Mouse (Mus musculus) heart, embryonic 14.5 days (tissue): ENCODE results near the gene AI481877. TPM values are rescaled to one million over a fixed set of nuclear protein-coding genes. Genes with fewer than 3 reads are reported as not detected.

Experiments used
- ATAC-seq: fragments of 200-750 bp; cut with Nextera tagmentation; 2 replicates; pipeline ENCODE4 v1.8.0; 2017; ENCODE audit warnings: low read depth, moderate TSS enrichment; ENCODE audit not compliant: insufficient number of reproducible peaks, insufficient read depth, low FRiP score
- H3K27ac ChIP-seq, 2 experiments: fragments of 200-500 bp in 1 of 2; fragments of 300-500 bp in 1 of 2; sonication (generic) in 1 of 2; replicated peaks in 1 of 2; 2 replicates each; pipeline ENCODE4 v1.5.1; 2012 to 2014; ENCODE audit warnings: low read depth in 2 of 2, low read length in 2 of 2, control low read depth in 1 of 2, mild to moderate bottlenecking in 1 of 2, mixed read lengths in 1 of 2; ENCODE audit not compliant: control insufficient read depth in 1 of 2, insufficient read depth in 1 of 2
- H3K27me3 ChIP-seq: fragments of 300-500 bp; sonication (generic); 2 replicates; pipeline ENCODE4 v1.6.1; 2014; ENCODE audit warnings: mild to moderate bottlenecking, low read length, control low read depth; ENCODE audit not compliant: control insufficient read depth, insufficient read depth
- H3K36me3 ChIP-seq: fragments of 300-500 bp; sonication (generic); 2 replicates; pipeline ENCODE4 v1.6.1; 2014; ENCODE audit warnings: mild to moderate bottlenecking, control low read depth, low read length, mixed read lengths; ENCODE audit not compliant: control insufficient read depth, insufficient read depth
- H3K4me1 ChIP-seq, 2 experiments: fragments of 200-500 bp in 1 of 2; fragments of 300-500 bp in 1 of 2; sonication (generic) in 1 of 2; 2 replicates each; pipeline ENCODE4 v1.6.1; 2012 to 2014; ENCODE audit warnings: low read length in 2 of 2, control low read depth in 1 of 2, mixed read lengths in 1 of 2; ENCODE audit not compliant: control insufficient read depth in 2 of 2, insufficient read depth in 2 of 2
- H3K4me2 ChIP-seq: fragments of 300-500 bp; sonication (generic); 2 replicates; pipeline ENCODE4 v1.6.1; 2014; ENCODE audit warnings: mild to moderate bottlenecking, low read length
- H3K4me3 ChIP-seq, 2 experiments: fragments of 200-500 bp in 1 of 2; fragments of 300-500 bp in 1 of 2; sonication (generic) in 1 of 2; 2 replicates each; pipeline ENCODE4 v1.5.1; 2012 to 2014; ENCODE audit warnings: low read length in 2 of 2, mild to moderate bottlenecking in 2 of 2, control low read depth in 1 of 2, low read depth in 1 of 2, moderate library complexity in 1 of 2; ENCODE audit not compliant: control insufficient read depth in 1 of 2, insufficient read depth in 1 of 2
- H3K9ac ChIP-seq: fragments of 300-500 bp; sonication (generic); 2 replicates; pipeline ENCODE4 v1.6.1; 2014; ENCODE audit warnings: mild to moderate bottlenecking, low read length
- H3K9me3 ChIP-seq: fragments of 300-500 bp; sonication (generic); 2 replicates; pipeline ENCODE4 v1.6.1; 2016; ENCODE audit warnings: low read length, control low read depth; ENCODE audit not compliant: control insufficient read depth
- WGBS: fragments of 180-500 bp; shearing (Covaris S2); extraction: QIAGEN DNeasy Blood & Tissue Kit; methylation state at CpG from one replicate; pipeline ENCODE4 v1.1.7; 2014; 5-methylcytosine and 5-hydroxymethylcytosine counted together
- polyA plus RNA-seq: library from polyadenylated mRNA; unstranded; fragments of >200 nt; fragmentation: Nextera tagmentation; extraction: Ambion mirVana; gene quantifications from 2 replicates; pipeline ENCODE4 v1.2.1, GENCODE M21; 2014

The AI481877 gene
- polyA plus RNA-seq, 1 experiment from 2014 or later, result not detected

GRCm38 (mm10) chr4:59160289-59160688 is 21.5 kb upstream of the AI481877 start:
- Histone ChIP-seq H3K9ac (no peak overlapping the region), H3K36me3 (no peaks in the 10 kb centered on the region), H3K4me1 (peaks cover 14 to 24% of the 10 kb centered on the region in 2 experiments), H3K4me2 (no peak overlapping the region), H3K4me3 (no peak overlapping the region), H3K27ac (no peak overlapping the region), H3K9me3 (no peaks in the 10 kb centered on the region), H3K27me3 (no peaks in the 10 kb centered on the region)
- no peak for ATAC-seq
- 73% methylated on average over 5 of the region's 5 CpGs for WGBS

DNA sequence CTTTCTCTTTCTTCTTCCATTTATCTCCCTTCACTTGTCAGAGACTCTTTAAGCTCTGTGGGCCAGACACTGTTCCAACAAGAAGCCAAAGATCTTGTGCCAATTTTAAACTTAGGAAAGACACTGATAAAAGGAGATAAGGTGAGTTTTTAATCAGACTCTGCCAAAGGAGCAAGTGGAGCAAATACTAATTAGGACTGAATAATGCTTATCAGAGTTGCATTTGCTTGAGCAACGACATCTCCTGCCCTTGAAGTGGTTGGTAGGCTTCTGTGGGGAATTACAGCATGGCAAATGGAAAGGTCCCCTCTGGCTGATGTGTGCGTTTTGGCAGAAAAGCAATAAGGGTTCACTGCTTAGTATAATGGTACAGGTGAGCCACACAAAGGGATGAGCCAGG is 18.9 kb upstream of the AI481877 start:
- no peak for ATAC-seq
- Histone ChIP-seq H3K36me3 (no peaks in the 10 kb centered on the region), H3K4me1 (peaks cover 14 to 24% of the 10 kb centered on the region in 2 experiments), H3K27ac (no peak overlapping the region), H3K4me3 (no peak overlapping the region), H3K27me3 (no peaks in the 10 kb centered on the region), H3K4me2 (no peak overlapping the region), H3K9me3 (no peaks in the 10 kb centered on the region), H3K9ac (no peak overlapping the region)
- WGBS, result 41% methylated on average over 2 of the region's 2 CpGs

GRCm38 (mm10) chr4:59156897-59157592 is 18.3 kb upstream of the AI481877 start:
- no peak for ATAC-seq
- 30% methylated on average over 7 of the region's 7 CpGs for WGBS

DNA sequence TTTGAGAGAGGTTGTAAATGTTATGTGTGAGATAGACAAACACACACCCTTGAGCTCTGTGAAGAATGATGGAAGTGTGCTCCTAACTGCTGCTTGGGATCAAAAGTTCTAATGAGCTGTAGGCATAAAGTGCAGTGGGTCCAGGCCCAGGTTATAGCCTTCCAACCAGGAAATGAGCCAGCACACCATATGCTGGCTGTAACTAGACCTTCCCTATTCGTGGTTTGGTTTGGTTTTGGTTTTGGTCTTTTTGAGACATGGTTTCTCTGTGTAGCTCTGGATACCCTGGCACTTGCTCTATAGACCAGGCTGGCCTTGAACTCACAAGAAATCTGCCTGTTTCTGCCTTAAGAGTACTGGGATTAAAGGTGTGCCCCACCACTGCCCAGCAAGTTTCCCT is 13.2 kb upstream of the AI481877 start:
- H3K4me2 ChIP-seq, result no peak overlapping the region
- WGBS, result 78% methylated on average over 1 of the region's 1 CpGs
- H3K4me1 ChIP-seq, result peaks cover 0 to 2% of the 10 kb centered on the region in 2 experiments; a peak in 2 of 4 replicates
- no peaks in the 10 kb centered on the region for H3K9me3 ChIP-seq
- no peaks in the 10 kb centered on the region for H3K27me3 ChIP-seq
- no peak overlapping the region for H3K27ac ChIP-seq
- H3K4me3 ChIP-seq, result no peak overlapping the region
- ATAC-seq, result no peak
- no peaks in the 10 kb centered on the region for H3K36me3 ChIP-seq
- no peak overlapping the region for H3K9ac ChIP-seq

More at GRCm38 (mm10) chr4:59156897-59157592, 18.3 kb upstream of the AI481877 start:
- Histone ChIP-seq H3K27ac (no peak overlapping the region), H3K36me3 (no peaks in the 10 kb centered on the region), H3K4me2 (no peak overlapping the region), H3K27me3 (no peaks in the 10 kb centered on the region), H3K4me1 (peaks cover 14 to 24% of the 10 kb centered on the region in 2 experiments), H3K4me3 (no peak overlapping the region), H3K9me3 (no peaks in the 10 kb centered on the region), H3K9ac (no peak overlapping the region)

GRCm38 (mm10) chr4:59150907-59151306 is 12.1 kb upstream of the AI481877 start:
- no peaks in the 10 kb centered on the region for H3K36me3 ChIP-seq
- WGBS, result 56% methylated on average over 5 of the region's 5 CpGs
- no peak overlapping the region for H3K4me3 ChIP-seq
- H3K9me3 ChIP-seq, result no peaks in the 10 kb centered on the region
- no peak for ATAC-seq
- H3K4me2 ChIP-seq, result no peak overlapping the region
- no peaks in the 10 kb centered on the region; a peak in 1 of 4 replicates for H3K4me1 ChIP-seq
- H3K27me3 ChIP-seq, result no peaks in the 10 kb centered on the region
- H3K9ac ChIP-seq, result no peak overlapping the region
- H3K27ac ChIP-seq, result no peak overlapping the region

GRCm38 (mm10) chr4:59149043-59149442 is 10.3 kb upstream of the AI481877 start:
- WGBS, result 53% methylated on average over 5 of the region's 5 CpGs
- H3K27ac ChIP-seq, result no peak overlapping the region
- peak; percentile 43; the same call in 1 of the 2 replicates for ATAC-seq

GRCm38 (mm10) chr4:59128935-59129334 is 9.8 kb downstream of the AI481877 start:
- H3K36me3 ChIP-seq, result no peaks in the 10 kb centered on the region
- no peak overlapping the region for H3K4me2 ChIP-seq
- no peak overlapping the region for H3K4me3 ChIP-seq
- H3K9ac ChIP-seq, result no peak overlapping the region
- no peak for ATAC-seq
- WGBS, result 74% methylated on average over 4 of the region's 4 CpGs
- no peak overlapping the region for H3K27ac ChIP-seq
- no peaks in the 10 kb centered on the region for H3K4me1 ChIP-seq
- H3K9me3 ChIP-seq, result no peaks in the 10 kb centered on the region
- no peaks in the 10 kb centered on the region for H3K27me3 ChIP-seq

More at GRCm38 (mm10) chr4:59149043-59149442, 10.3 kb upstream of the AI481877 start:
- no peaks in the 10 kb centered on the region for H3K9me3 ChIP-seq
- H3K4me2 ChIP-seq, result no peak overlapping the region
- no peaks in the 10 kb centered on the region; a peak in 1 of 4 replicates for H3K4me1 ChIP-seq
- H3K27me3 ChIP-seq, result no peaks in the 10 kb centered on the region
- H3K4me3 ChIP-seq, result no peak overlapping the region
- no peak overlapping the region for H3K9ac ChIP-seq
- no peaks in the 10 kb centered on the region for H3K36me3 ChIP-seq

DNA sequence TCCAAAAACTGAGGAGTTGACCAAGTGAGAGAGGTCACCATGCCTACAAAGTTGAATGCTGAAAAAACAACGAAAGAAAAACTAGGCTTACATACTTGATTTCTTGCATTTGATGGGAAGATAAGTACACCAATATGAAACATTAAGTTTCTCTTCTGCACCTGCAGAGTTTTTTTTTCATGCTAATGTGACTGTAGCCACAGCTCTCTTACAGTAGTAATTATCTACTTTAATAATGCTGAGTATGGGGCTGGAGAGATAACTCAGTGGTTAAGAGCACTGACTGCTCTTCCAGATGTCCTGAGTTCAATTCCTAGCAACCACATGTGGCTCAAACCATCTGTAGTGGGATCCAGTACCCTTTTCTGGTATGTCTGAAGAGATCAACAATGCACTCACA is 13.7 kb downstream of the AI481877 start:
- 54% methylated on average over 1 of the region's 1 CpGs for WGBS
- ATAC-seq, result no peak
- H3K4me1 ChIP-seq, result no peaks in the 10 kb centered on the region
- H3K4me3 ChIP-seq, result no peak overlapping the region
- H3K9me3 ChIP-seq, result no peaks in the 10 kb centered on the region
- H3K27me3 ChIP-seq, result no peaks in the 10 kb centered on the region
- H3K27ac ChIP-seq, result no peak overlapping the region
- no peak overlapping the region for H3K4me2 ChIP-seq
- H3K9ac ChIP-seq, result no peak overlapping the region
- no peaks in the 10 kb centered on the region for H3K36me3 ChIP-seq
